Mouse (Mus musculus): ENCODE measurements around the gene Clic5. TPM values are rescaled to one million over a fixed set of nuclear protein-coding genes. Genes with fewer than 3 reads are reported as not detected.

The Clic5 gene
- total RNA-seq, 1 experiment = 0.49 TPM

DNA sequence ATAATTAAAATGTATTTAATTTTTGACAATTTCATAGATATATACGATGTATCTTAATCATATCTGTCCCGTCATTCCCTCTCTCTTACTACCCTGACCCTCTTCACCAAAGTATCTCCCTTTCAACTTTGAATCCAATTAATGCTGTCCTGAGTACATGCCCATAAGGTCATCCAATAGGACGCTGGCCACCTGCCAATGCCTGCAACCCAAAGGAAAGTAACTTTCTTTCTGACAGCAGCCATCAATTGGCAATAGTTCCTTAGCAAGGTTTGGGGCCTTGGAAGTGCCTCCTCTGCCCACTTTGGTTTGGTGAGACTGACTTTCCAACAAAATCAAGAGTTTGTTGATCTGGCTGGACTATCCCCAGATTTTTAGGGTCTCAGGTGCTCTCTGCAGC is 18.1 kb upstream of the Clic5 start:
- Histone ChIP-seq H3K9ac (ENCODE audit: insufficient read depth, low read depth, low read length, poor library complexity, severe bottlenecking) (no peak overlapping the region), H3K4me1 (ENCODE audit: control insufficient read depth in 2 of 2, insufficient read depth in 2 of 2, low read length in 2 of 2, poor library complexity in 1 of 2) (peaks cover 1 to 5% of the 10 kb centered on the region in 2 experiments; a peak in 1 of 4 replicates), H3K9me3 (ENCODE audit: control insufficient read depth, insufficient read depth, low read depth, low read length) (no peaks in the 10 kb centered on the region), H3K4me3 (ENCODE audit: insufficient read depth in 1 of 2, low read depth in 1 of 2, low read length in 2 of 2, poor library complexity in 1 of 2, severe bottlenecking in 1 of 2) (no peak overlapping the region), H3K27ac (ENCODE audit: insufficient read depth, low read depth, low read length, poor library complexity, severe bottlenecking) (no peak overlapping the region), H3K36me3 (ENCODE audit: control insufficient read depth, insufficient read depth, low read length, poor library complexity, severe bottlenecking) (no peaks in the 10 kb centered on the region)
- DNase-seq (ENCODE audit: low read depth, low spot score) = no peak
- in situ Hi-C loops (cut with MboI; ENCODE audit: low sequenced_read_pairs in 2 of 2, unreplicated experiment in 2 of 2) = no loop called here
- TF ChIP-seq ZNF384 (IDR thresholded peaks at IDR 0.05; ENCODE audit: low read depth, low read length) = no peak
- TF ChIP-seq MAFK (IDR thresholded peaks at IDR 0.05; ENCODE audit: insufficient read depth, low read depth, low read length) = no peak

DNA sequence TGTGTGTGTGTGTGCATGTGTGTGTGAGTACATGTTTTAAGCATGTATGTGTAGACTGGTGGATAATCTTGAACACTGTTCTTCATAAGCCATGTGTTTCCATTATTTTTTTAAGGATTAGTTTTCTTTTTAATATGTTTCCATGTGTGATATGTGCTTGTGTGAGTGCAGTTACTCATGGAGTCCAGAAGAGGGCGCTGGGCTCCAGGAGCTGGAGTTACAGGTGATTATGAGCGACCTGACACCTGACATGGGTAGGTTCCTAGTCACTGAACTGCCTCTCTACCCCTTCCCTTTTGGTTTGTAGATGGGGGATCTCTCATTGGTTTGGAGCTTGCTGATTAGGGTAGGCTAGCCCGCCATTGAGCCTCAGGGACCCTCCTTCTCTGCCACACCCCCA is 16.5 kb upstream of the Clic5 start:
- in situ Hi-C loops (cut with MboI; ENCODE audit: low sequenced_read_pairs in 2 of 2, unreplicated experiment in 2 of 2) = no loop called here

DNA sequence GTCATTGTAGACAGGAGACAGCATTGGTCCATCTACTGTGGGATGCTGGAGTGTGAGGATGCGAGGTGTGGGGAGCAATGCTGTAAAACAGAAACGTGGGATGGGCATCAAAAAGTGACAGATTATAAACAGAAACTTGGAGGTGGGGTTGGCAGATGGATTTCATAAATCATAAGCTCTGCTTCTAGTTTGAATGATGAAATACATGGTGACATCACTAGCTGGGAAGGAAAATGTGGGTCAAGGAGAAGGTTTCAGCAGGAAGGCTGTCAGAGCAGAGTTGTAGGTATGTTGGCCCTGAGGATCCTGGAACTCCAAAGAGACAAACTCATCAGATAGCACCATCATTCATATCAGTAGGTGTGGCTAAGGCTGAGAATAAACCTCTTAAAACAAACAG is 15.0 kb upstream of the Clic5 start:
- Histone ChIP-seq H3K9ac (ENCODE audit: insufficient read depth, low read depth, low read length, poor library complexity, severe bottlenecking) (no peak overlapping the region), H3K4me3 (ENCODE audit: insufficient read depth in 1 of 2, low read depth in 1 of 2, low read length in 2 of 2, poor library complexity in 1 of 2, severe bottlenecking in 1 of 2) (no peak overlapping the region), H3K4me1 (ENCODE audit: control insufficient read depth in 2 of 2, insufficient read depth in 2 of 2, low read length in 2 of 2, poor library complexity in 1 of 2) (no peaks in the 10 kb centered on the region), H3K27ac (ENCODE audit: insufficient read depth, low read depth, low read length, poor library complexity, severe bottlenecking) (no peak overlapping the region), H3K9me3 (ENCODE audit: control insufficient read depth, insufficient read depth, low read depth, low read length) (no peaks in the 10 kb centered on the region), H3K36me3 (ENCODE audit: control insufficient read depth, insufficient read depth, low read length, poor library complexity, severe bottlenecking) (no peaks in the 10 kb centered on the region)
- TF ChIP-seq ZNF384 (IDR thresholded peaks at IDR 0.05; ENCODE audit: low read depth, low read length) = no peak
- TF ChIP-seq HCFC1 (IDR thresholded peaks at IDR 0.05; ENCODE audit: borderline replicate concordance, insufficient read depth, low read length) = no peak
- no peak for TF ChIP-seq CHD2 (IDR thresholded peaks at IDR 0.05; ENCODE audit: low read depth, low read length)
- TF ChIP-seq MAFK (IDR thresholded peaks at IDR 0.05; ENCODE audit: insufficient read depth, low read depth, low read length) = no peak
- TF ChIP-seq ZC3H11A (IDR thresholded peaks at IDR 0.05; ENCODE audit: borderline replicate concordance, low read depth, low read length) = no peak
- in situ Hi-C loops (cut with MboI; ENCODE audit: low sequenced_read_pairs in 2 of 2, unreplicated experiment in 2 of 2) = no loop called here
- DNase-seq (ENCODE audit: low read depth, low spot score) = no peak

More for the DNA sequence above, 16.5 kb upstream of the Clic5 start:
- H3K27ac ChIP-seq (ENCODE audit: insufficient read depth, low read depth, low read length, poor library complexity, severe bottlenecking) = no peak overlapping the region
- no peaks in the 10 kb centered on the region for H3K9me3 ChIP-seq (ENCODE audit: control insufficient read depth, insufficient read depth, low read depth, low read length)
- DNase-seq (ENCODE audit: low read depth, low spot score) = no peak
- H3K4me3 ChIP-seq (ENCODE audit: insufficient read depth in 1 of 2, low read depth in 1 of 2, low read length in 2 of 2, poor library complexity in 1 of 2, severe bottlenecking in 1 of 2) = no peak overlapping the region
- H3K36me3 ChIP-seq (ENCODE audit: control insufficient read depth, insufficient read depth, low read length, poor library complexity, severe bottlenecking) = no peaks in the 10 kb centered on the region
- no peak overlapping the region for H3K9ac ChIP-seq (ENCODE audit: insufficient read depth, low read depth, low read length, poor library complexity, severe bottlenecking)
- peaks cover 0 to 3% of the 10 kb centered on the region in 2 experiments; a peak in 1 of 4 replicates for H3K4me1 ChIP-seq (ENCODE audit: control insufficient read depth in 2 of 2, insufficient read depth in 2 of 2, low read length in 2 of 2, poor library complexity in 1 of 2)
- TF ChIP-seq ZNF384 (IDR thresholded peaks at IDR 0.05; ENCODE audit: low read depth, low read length) (no peak), HCFC1 (IDR thresholded peaks at IDR 0.05; ENCODE audit: borderline replicate concordance, insufficient read depth, low read length) (no peak), CHD2 (IDR thresholded peaks at IDR 0.05; ENCODE audit: low read depth, low read length) (no peak), ZC3H11A (IDR thresholded peaks at IDR 0.05; ENCODE audit: borderline replicate concordance, low read depth, low read length) (no peak), MAFK (IDR thresholded peaks at IDR 0.05; ENCODE audit: insufficient read depth, low read depth, low read length) (no peak)

DNA sequence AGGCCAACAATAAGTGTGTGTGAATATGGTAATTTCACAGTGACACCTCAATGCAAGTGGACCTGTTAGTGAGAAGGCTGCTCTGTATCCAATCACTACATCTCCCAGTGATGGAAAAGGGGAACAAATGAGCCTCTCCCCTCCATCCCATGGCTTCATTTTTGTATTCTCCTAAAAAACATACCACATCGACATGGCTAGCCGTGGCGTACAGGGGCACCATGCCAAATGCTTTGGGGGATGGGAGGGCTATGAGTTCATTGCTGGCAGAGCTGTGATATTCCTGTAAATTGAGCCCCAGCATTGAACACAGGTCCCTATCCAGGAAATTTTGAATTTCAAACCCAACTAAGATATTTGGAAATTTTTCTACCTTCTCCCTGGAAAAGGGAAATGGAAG is 11.1 kb upstream of the Clic5 start:
- H3K36me3 ChIP-seq (ENCODE audit: control insufficient read depth, insufficient read depth, low read length, poor library complexity, severe bottlenecking) = no peaks in the 10 kb centered on the region
- TF ChIP-seq CHD2 (IDR thresholded peaks at IDR 0.05; ENCODE audit: low read depth, low read length) (no peak), ZNF384 (IDR thresholded peaks at IDR 0.05; ENCODE audit: low read depth, low read length) (no peak), MAFK (IDR thresholded peaks at IDR 0.05; ENCODE audit: insufficient read depth, low read depth, low read length) (no peak), ZC3H11A (IDR thresholded peaks at IDR 0.05; ENCODE audit: borderline replicate concordance, low read depth, low read length) (no peak), HCFC1 (IDR thresholded peaks at IDR 0.05; ENCODE audit: borderline replicate concordance, insufficient read depth, low read length) (no peak)
- no peaks in the 10 kb centered on the region for H3K4me1 ChIP-seq (ENCODE audit: control insufficient read depth in 2 of 2, insufficient read depth in 2 of 2, low read length in 2 of 2, poor library complexity in 1 of 2)
- in situ Hi-C loops (cut with MboI; ENCODE audit: low sequenced_read_pairs in 2 of 2, unreplicated experiment in 2 of 2) = no loop called here
- no peaks in the 10 kb centered on the region for H3K9me3 ChIP-seq (ENCODE audit: control insufficient read depth, insufficient read depth, low read depth, low read length)
- H3K9ac ChIP-seq (ENCODE audit: insufficient read depth, low read depth, low read length, poor library complexity, severe bottlenecking) = no peak overlapping the region
- no peak overlapping the region for H3K4me3 ChIP-seq (ENCODE audit: insufficient read depth in 1 of 2, low read depth in 1 of 2, low read length in 2 of 2, poor library complexity in 1 of 2, severe bottlenecking in 1 of 2)
- no peak overlapping the region for H3K27ac ChIP-seq (ENCODE audit: insufficient read depth, low read depth, low read length, poor library complexity, severe bottlenecking)
- no peak for DNase-seq (ENCODE audit: low read depth, low spot score)

DNA sequence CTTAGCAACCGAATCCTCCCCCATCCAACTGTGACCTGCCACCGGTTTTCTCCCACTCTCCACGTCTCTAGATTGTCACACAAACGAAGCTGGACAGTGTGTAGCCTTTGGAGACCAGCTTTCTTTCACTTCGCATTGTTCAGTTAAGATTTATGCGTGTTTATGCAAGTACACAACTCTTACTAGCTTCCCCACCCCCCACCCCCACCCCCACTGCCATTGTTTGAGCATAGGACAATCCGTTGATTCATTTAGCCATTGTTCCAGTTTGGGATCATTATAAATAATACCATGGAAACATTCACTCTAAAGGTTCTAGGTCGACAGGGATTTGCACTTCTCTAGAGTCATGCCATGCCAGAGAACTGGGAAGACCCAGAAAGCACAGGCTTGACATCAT is 7.0 kb upstream of the Clic5 start:
- no peaks in the 10 kb centered on the region for H3K4me1 ChIP-seq (ENCODE audit: control insufficient read depth in 2 of 2, insufficient read depth in 2 of 2, low read length in 2 of 2, poor library complexity in 1 of 2)
- no peak overlapping the region for H3K27ac ChIP-seq (ENCODE audit: insufficient read depth, low read depth, low read length, poor library complexity, severe bottlenecking)
- in situ Hi-C loops (cut with MboI; ENCODE audit: low sequenced_read_pairs in 2 of 2, unreplicated experiment in 2 of 2) = no loop called here
- no peak for DNase-seq (ENCODE audit: low read depth, low spot score)
- no peak overlapping the region for H3K9ac ChIP-seq (ENCODE audit: insufficient read depth, low read depth, low read length, poor library complexity, severe bottlenecking)
- no peak overlapping the region for H3K4me3 ChIP-seq (ENCODE audit: insufficient read depth in 1 of 2, low read depth in 1 of 2, low read length in 2 of 2, poor library complexity in 1 of 2, severe bottlenecking in 1 of 2)
- TF ChIP-seq ZNF384 (IDR thresholded peaks at IDR 0.05; ENCODE audit: low read depth, low read length) = no peak
- no peak for TF ChIP-seq CHD2 (IDR thresholded peaks at IDR 0.05; ENCODE audit: low read depth, low read length)
- TF ChIP-seq MAFK (IDR thresholded peaks at IDR 0.05; ENCODE audit: insufficient read depth, low read depth, low read length) = no peak
- no peaks in the 10 kb centered on the region for H3K9me3 ChIP-seq (ENCODE audit: control insufficient read depth, insufficient read depth, low read depth, low read length)
- no peaks in the 10 kb centered on the region for H3K36me3 ChIP-seq (ENCODE audit: control insufficient read depth, insufficient read depth, low read length, poor library complexity, severe bottlenecking)

All from ES-E14 (cell line).